Mouse (Mus musculus) kidney, postnatal 4 days (tissue): ENCODE measurements at regions not wholly inside any gene's neighbourhood (a gene's known extent, or its start where the extent isn't known, plus 50 kb on each side); places are given as distances from the start of the nearest gene placed in this dataset.
"Not testable (repeated sequence)": the region's sequence is repeated elsewhere in the genome, so short reads cannot be mapped to it uniquely, and the experiment has no call there.

ENCODE experiments used
- DNase-seq, 2 experiments: peaks; one replicate each; pipeline ENCODE4 v3.0.0; 2021; ENCODE audit warnings: mixed read lengths in 2 of 2

- DNase-seq: no peak
These were observed 74.1 kb upstream of the Speer2 start for GRCm38 (mm10) chr16:69937514-69938194.

DNA sequence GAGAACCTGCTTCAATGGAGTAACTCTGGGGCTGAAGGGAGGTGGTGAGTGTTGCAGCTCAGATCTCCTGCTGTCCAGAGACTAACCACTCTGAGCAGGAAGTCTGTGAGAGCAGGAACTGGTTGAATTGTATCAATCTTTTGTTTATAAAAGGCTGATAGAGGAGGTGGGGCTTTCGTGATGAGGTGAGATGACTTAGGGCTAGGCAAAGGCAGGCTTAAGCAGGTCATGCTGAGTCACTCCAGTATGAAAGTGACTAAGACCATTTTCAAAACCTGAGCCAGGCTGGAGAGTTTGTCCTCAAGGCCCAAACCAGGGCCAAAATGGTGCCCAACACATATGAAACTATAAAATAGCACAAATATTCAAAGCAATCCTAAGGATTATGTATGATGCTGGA, 80.1 kb upstream of the Speer2 start:
- no peak for DNase-seq

GRCm38 (mm10) chr16:69948783-69949182, 85.2 kb upstream of the Speer2 start:
- DNase-seq: no peak

DNA sequence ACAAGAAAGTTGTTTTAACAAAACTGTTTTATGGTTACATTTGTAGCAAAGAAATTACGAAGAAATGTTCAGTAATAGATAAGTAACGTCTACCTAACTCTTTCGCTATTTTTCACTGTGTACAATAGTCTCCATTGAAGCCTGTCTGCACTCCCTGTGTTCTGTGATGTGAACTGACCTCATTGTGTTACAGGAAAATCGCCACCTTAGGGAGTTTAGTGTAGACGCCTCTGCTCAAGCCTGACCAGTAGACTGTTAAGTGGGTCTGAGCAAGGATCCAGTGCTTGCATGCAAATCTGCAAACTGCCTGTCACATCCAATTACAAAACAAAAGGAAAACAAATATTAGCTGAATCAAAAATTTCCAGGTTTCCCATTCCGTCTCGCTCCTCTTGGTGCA, 85.8 kb upstream of the Speer2 start:
- DNase-seq: no peak

- DNase-seq: no peak
These were observed 88.0 kb upstream of the Speer2 start for GRCm38 (mm10) chr16:69951581-69951980.

GRCm38 (mm10) chr16:69966561-69966960, 103.0 kb upstream of the Speer2 start:
- DNase-seq: not testable (repeated sequence)

- DNase-seq: no peak
These were observed 116.4 kb upstream of the Speer2 start for GRCm38 (mm10) chr16:69979813-69980527.

DNA sequence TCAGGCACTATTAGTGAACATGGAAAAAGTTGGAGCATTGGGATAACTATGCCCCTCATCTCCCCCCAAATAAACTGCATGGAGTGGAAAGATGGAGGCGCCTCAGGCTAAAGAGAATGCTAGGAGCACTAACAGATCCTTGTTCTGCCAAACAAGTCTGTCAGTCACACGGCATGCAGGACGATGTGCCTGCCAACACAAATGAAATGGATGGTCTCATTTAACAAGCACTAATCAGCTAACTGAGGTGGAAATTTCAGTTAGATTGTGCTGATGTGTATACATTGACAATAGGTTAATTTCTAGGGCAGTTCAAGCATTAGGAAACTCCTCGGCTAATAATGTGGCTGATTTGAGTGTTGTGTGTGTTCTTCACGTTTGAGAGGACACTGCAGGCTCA, 120.8 kb upstream of the Speer2 start:
- no peak for DNase-seq

GRCm38 (mm10) chr16:69991907-69992470, 128.4 kb upstream of the Speer2 start:
- no peak for DNase-seq

GRCm38 (mm10) chr16:69992715-69993114, 129.2 kb upstream of the Speer2 start:
- no peak for DNase-seq

GRCm38 (mm10) chr16:70006863-70007262, 143.3 kb upstream of the Speer2 start:
- no peak for DNase-seq

DNA sequence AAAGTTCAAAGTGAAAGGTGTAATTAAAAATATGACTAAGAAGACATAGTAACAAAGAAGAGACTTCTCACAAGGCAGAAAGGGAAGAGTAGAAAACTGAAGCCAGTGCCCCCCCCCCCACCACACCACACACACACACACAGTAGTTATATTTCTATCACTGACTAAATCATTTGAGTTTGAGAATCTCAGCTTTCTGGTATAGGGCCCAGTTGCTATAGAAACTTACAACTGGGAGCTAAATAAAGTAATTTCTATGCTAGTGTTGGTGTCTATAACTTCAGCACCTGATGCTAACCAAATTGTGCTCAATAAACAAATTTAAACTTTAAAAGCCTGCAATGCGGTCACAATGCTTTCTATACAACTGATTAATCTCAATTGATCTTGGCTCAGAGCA, 153.4 kb upstream of the Speer2 start:
- DNase-seq: no peak

DNA sequence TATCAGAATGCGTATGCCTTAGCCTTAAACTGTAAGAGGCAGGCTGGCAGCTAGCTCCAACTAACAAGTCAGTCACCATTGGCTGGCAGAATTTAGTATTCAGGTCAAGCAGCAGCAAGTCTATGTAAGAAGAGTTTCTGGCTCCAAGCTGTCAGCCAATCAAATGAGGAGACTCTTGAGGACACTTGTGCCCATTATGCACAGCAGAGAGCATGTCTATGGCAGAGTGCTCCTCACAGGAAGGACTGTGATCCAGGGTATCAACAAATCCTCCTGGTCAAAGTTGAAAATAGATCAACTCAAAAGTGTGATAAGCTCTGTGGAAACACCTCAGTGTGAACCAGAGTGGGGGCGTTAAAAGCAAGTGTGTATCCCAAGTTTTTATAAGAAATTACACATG, 156.0 kb upstream of the Speer2 start:
- DNase-seq: no peak

- no peak for DNase-seq
These were observed 157.9 kb upstream of the Speer2 start for GRCm38 (mm10) chr16:70021436-70021835.

DNA sequence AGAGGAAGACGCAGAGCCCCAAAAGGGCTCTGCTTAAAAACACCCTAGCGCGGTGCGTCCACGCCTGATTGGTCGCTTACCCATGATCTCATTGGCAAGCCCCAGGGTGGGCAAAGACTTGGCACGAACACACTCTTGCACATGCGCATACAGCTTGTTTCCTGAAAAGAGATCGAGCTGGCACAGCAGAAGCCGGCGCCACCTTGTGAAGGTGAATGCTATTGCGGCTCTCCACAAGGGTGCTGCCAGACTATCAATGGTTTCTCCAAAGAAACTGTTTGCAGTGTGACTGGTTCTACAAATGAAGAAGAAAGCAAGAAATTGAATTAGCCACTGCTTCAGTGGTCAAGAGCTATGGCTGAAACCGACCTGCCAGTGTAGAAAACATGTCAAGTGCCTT, 165.1 kb upstream of the Speer2 start:
- peak; percentile 24 to 51 for DNase-seq

GRCm38 (mm10) chr16:70045547-70045946, 182.0 kb upstream of the Speer2 start:
- no peak for DNase-seq

DNA sequence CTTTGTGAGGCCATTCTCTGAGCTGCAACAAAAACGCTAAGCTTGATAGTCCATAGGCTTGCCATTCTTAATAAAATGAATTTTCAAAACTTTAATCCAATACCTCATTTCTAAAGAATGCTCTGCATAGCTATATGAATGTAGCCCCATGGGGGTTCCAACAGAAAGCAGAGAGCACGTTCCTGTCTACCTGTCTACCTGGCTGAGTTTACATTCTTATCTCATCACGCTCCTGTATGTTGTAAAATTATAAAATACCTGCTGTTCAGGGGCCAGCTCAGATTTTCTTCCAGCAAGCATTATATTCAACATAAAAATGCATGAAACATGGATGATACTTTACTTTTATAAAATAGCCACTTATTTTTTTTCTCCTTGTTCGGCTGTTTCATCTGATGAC, 182.5 kb upstream of the Speer2 start:
- DNase-seq: no peak

DNA sequence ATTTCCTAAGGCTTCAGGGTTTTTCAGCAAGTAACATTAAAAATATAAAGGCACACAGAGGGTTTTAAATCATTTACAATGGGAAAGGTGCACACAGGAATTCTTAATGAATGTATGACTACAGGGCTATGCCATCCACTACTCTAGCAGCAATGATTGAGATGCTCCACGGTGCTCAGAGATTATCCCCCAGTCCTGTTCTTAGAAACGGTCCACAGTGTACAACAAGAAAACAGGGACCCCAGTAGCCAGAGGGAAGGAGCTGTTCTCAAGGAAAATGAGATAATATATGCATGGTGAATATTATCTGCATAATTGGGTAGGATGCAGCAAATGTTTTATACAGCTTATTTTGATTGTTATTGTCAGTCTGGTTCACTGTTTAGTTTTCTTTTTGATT, 186.3 kb upstream of the Speer2 start:
- no peak for DNase-seq

DNA sequence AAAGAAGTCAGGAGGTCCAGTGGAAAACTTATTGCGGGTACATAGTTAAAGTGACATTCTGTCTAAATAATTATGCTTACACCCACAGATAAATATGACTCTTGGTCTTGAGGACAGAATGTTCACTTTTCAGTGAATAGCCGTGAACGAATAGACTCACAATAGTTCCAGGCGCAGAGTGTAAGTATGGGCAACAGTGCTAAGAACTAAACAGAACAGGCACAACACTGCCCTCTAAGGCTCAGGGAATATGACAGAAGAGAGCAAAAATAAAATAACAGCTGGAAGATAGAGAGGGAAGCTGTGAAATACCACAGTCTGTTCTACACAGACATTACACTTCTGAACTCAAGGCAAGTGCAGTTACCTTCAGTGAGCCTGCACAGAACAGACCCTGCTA, 207.9 kb upstream of the Speer2 start:
- no peak for DNase-seq

DNA sequence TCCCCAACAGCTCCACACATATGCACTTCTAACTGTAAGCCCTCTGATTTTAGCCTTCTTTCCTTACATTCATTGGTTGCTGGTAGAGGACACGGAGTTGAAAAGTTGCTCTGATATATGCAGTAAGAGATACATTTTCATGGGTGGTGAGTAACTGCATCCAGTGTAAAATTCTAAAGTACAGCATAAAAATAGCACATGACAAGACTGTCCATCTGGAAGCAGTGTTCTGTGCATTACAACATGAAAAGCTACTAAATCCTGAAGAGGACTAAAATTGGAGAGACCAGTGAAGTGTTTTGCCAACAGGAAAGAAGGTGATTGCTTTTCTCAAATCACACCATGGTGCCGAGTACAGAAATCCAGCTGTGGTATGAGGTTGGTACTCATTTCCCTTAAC, 210.2 kb upstream of the Speer2 start:
- no peak for DNase-seq

DNA sequence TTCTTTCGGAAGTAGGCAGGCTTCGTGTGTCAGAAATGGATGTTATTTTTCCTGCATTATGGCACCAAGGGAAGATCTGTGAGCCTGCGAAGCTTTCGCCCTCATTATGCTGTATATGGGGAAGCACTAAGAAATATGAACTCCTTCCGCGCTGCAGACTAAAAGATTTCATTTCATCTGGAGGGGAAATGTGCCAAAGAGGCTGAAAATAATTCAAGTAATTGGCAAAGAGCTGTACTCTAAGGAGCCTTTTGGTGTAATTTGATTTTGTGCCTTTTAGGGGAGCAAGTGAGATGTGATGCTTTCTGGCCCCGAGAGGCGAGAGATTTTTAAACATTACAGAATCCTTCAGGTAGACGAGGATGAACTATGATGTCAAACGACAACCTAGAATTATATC, 216.0 kb upstream of the Speer2 start:
- no peak for DNase-seq

- no peak for DNase-seq
These were observed 222.5 kb upstream of the Gbe1 start for GRCm38 (mm10) chr16:70091291-70091690.

DNA sequence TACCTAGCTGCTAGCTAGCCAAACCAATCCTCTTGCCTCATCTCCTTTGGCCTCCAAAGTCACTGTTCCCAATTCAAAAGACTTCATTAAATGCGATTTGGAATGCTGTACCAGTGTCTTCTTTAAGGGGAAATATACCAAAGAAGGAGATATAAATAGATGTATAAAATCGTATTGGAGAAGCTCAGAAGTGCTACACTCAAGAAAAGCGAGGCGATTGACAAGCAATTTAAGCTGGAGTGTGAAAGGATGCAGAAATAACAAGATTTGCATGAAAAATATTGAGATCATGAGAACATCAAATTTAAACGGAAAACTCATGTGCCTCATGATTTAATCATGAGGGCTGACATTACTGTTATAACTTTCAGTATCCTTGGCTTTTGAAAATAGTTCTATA, 221.8 kb upstream of the Gbe1 start:
- no peak for DNase-seq

DNA sequence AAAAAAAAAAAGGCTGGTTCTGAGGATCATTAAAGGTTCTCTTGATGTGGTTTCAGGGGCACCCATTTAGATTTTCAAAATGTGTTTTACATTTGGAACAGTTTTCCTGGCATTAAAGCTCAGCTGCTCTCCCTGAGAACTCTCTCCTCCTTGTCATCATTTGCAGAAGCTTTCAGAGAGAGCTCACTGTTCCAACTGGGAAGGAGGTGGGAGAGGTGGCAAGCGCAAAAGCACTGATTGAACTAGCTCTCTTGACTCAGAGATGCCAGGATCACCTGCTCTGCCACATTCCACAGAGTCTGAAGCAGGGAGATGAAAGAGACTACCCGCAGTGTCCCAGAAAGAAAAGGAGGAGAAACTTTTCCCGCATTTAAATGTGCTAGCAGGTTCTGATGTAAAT, 220.5 kb upstream of the Gbe1 start:
- no peak for DNase-seq
